Mouse (Mus musculus) CH12.LX (cell line): ENCODE results near the gene 1700029P11Rik. TPM values are rescaled to one million over a fixed set of nuclear protein-coding genes. Genes with fewer than 3 reads are reported as not detected.

Experiments used
- DNase-seq: peaks from one replicate; pipeline ENCODE4 v3.0.0-alpha.2; 2013; ENCODE audit errors: extremely low read depth
- H3K27ac ChIP-seq: 2 replicates; pipeline ENCODE4 v1.5.1; 2012; ENCODE audit warnings: low read depth, mild to moderate bottlenecking, control low read depth, moderate library complexity; ENCODE audit not compliant: insufficient read depth
- H3K27me3 ChIP-seq: replicated peaks from 2 replicates; pipeline ENCODE3; 2012; ENCODE audit warnings: inconsistent platforms
- H3K36me3 ChIP-seq, 2 experiments: replicated peaks in 1 of 2; 2 replicates each; pipeline versions ENCODE3 to v1.6.1; 2012; ENCODE audit warnings: inconsistent platforms in 1 of 2, low read length in 1 of 2, mild to moderate bottlenecking in 1 of 2, mixed read lengths in 1 of 2, moderate library complexity in 1 of 2; ENCODE audit not compliant: control insufficient read depth in 1 of 2, insufficient read depth in 1 of 2
- H3K4me1 ChIP-seq, 2 experiments: 2 replicates each; pipeline ENCODE4 v1.6.1; 2012; ENCODE audit warnings: inconsistent platforms in 1 of 2, moderate library complexity in 1 of 2; ENCODE audit not compliant: insufficient read depth in 2 of 2, control insufficient read depth in 1 of 2
- H3K4me2 ChIP-seq: 2 replicates; pipeline ENCODE4 v1.6.1; 2012; ENCODE audit warnings: low read depth, mild to moderate bottlenecking, control low read depth; ENCODE audit not compliant: poor library complexity, insufficient read depth, severe bottlenecking
- H3K4me3 ChIP-seq, 3 experiments: fragments of 150-350 bp in 1 of 3; sonication (generic) in 1 of 3; replicated peaks in 1 of 3; 2 replicates each; pipeline versions ENCODE3 to v1.5.1; 2011 to 2012; ENCODE audit warnings: low read depth in 2 of 3, low read length in 2 of 3, mild to moderate bottlenecking in 2 of 3, moderate library complexity in 2 of 3, control low read depth in 1 of 3, improper control_type of control experiment in 1 of 3, inconsistent platforms in 1 of 3, mixed read lengths in 1 of 3; ENCODE audit not compliant: poor library complexity in 1 of 3
- H3K79me2 ChIP-seq: replicated peaks from 2 replicates; pipeline ENCODE4 v1.6.1; 2012; ENCODE audit warnings: mild to moderate bottlenecking, moderate library complexity; ENCODE audit not compliant: control insufficient read depth, poor library complexity, insufficient read depth, severe bottlenecking; ENCODE audit errors: extremely low read depth
- H3K9ac ChIP-seq: 2 replicates; pipeline ENCODE4 v1.6.1; 2012; ENCODE audit warnings: low read depth, mild to moderate bottlenecking, control low read depth, moderate library complexity; ENCODE audit not compliant: insufficient read depth
- H3K9me3 ChIP-seq: replicated peaks from 2 replicates; pipeline ENCODE3; 2012; ENCODE audit warnings: low read length, inconsistent platforms, mixed read lengths
- BHLHE40 ChIP-seq: IDR thresholded peaks from 2 replicates; pipeline ENCODE4 v1.6.1; 2011; ENCODE audit warnings: mild to moderate bottlenecking, low read depth, low read length, improper control_type of control experiment
- CHD1 ChIP-seq: IDR thresholded peaks from 2 replicates; pipeline ENCODE4 v1.6.1; 2012; ENCODE audit warnings: low read depth, low read length, improper control_type of control experiment, inconsistent platforms
- CHD2 ChIP-seq: IDR thresholded peaks from 2 replicates; pipeline ENCODE4 v1.6.1; 2011; ENCODE audit warnings: low read length, improper control_type of control experiment
- E2F4 ChIP-seq: IDR thresholded peaks from 2 replicates; pipeline ENCODE4 v1.6.1; 2011; ENCODE audit warnings: low read depth, low read length, improper control_type of control experiment; ENCODE audit not compliant: insufficient replicate concordance
- EP300 ChIP-seq: IDR thresholded peaks from 2 replicates; pipeline ENCODE4 v1.6.1; 2011; ENCODE audit warnings: low read length, improper control_type of control experiment
- ETS1 ChIP-seq: conservative IDR thresholded peaks from 2 replicates; pipeline ENCODE4 v1.6.1; 2012; ENCODE audit warnings: low read depth, mild to moderate bottlenecking, inconsistent platforms, low read length, improper control_type of control experiment, moderate library complexity
- HCFC1 ChIP-seq: IDR thresholded peaks from 2 replicates; pipeline ENCODE4 v1.6.1; 2012; ENCODE audit warnings: low read depth, mild to moderate bottlenecking, inconsistent platforms, low read length, improper control_type of control experiment
- IRF4 ChIP-seq: IDR thresholded peaks from 2 replicates; pipeline ENCODE4 v1.6.1; 2014; ENCODE audit warnings: low read depth, mild to moderate bottlenecking, inconsistent platforms, low read length, improper control_type of control experiment
- JUN ChIP-seq: IDR thresholded peaks from 2 replicates; pipeline ENCODE4 v1.6.1; 2011; ENCODE audit warnings: low read depth, mild to moderate bottlenecking, low read length, improper control_type of control experiment, moderate library complexity; ENCODE audit not compliant: insufficient read depth
- KAT2A ChIP-seq: IDR thresholded peaks from 2 replicates; pipeline ENCODE4 v1.6.1; 2012; ENCODE audit warnings: low read length, improper control_type of control experiment, inconsistent platforms; ENCODE audit not compliant: insufficient replicate concordance
- MAFK ChIP-seq: IDR thresholded peaks from 2 replicates; pipeline ENCODE4 v1.6.1; 2011; ENCODE audit warnings: low read length, improper control_type of control experiment; ENCODE audit not compliant: insufficient replicate concordance
- MAZ ChIP-seq: IDR thresholded peaks from 2 replicates; pipeline ENCODE4 v1.6.1; 2012; ENCODE audit warnings: low read depth, mild to moderate bottlenecking, inconsistent platforms, low read length, improper control_type of control experiment, moderate library complexity
- MXI1 ChIP-seq: IDR thresholded peaks from 2 replicates; pipeline ENCODE4 v1.6.1; 2011; ENCODE audit warnings: mild to moderate bottlenecking, low read depth, low read length, improper control_type of control experiment
- POLR2AphosphoS2 ChIP-seq: IDR thresholded peaks from 2 replicates; pipeline ENCODE4 v1.6.1; 2011; ENCODE audit warnings: low read depth, low read length, improper control_type of control experiment
- RCOR1 ChIP-seq: conservative IDR thresholded peaks from 2 replicates; pipeline ENCODE4 v1.6.1; 2012; ENCODE audit warnings: low read depth, mild to moderate bottlenecking, inconsistent platforms, low read length, improper control_type of control experiment
- SMC3 ChIP-seq: IDR thresholded peaks from 2 replicates; pipeline ENCODE4 v1.6.1; 2011; ENCODE audit warnings: low read depth, low read length, improper control_type of control experiment
- TBP ChIP-seq: conservative IDR thresholded peaks from 2 replicates; pipeline ENCODE4 v1.6.1; 2011; ENCODE audit warnings: low read depth, low read length, improper control_type of control experiment
- TCF12 ChIP-seq: IDR thresholded peaks from 2 replicates; pipeline ENCODE4 v1.6.1; 2014; ENCODE audit warnings: low read depth, mild to moderate bottlenecking, inconsistent platforms, low read length, improper control_type of control experiment
- USF1 ChIP-seq: IDR thresholded peaks from 2 replicates; pipeline ENCODE4 v1.6.1; 2014; ENCODE audit warnings: low read depth, mild to moderate bottlenecking, inconsistent platforms, low read length, improper control_type of control experiment
- USF2 ChIP-seq: conservative IDR thresholded peaks from 2 replicates; pipeline ENCODE4 v1.6.1; 2011; ENCODE audit warnings: low read depth, low read length, improper control_type of control experiment
- ZC3H11A ChIP-seq: IDR thresholded peaks from 2 replicates; pipeline ENCODE4 v1.6.1; 2012; ENCODE audit warnings: low read depth, mild to moderate bottlenecking, inconsistent platforms, low read length, improper control_type of control experiment
- ZKSCAN1 ChIP-seq: IDR thresholded peaks from 2 replicates; pipeline ENCODE4 v1.6.1; 2012; ENCODE audit warnings: low read depth, inconsistent platforms, low read length, improper control_type of control experiment, borderline replicate concordance
- ZMIZ1 ChIP-seq: IDR thresholded peaks from 2 replicates; pipeline ENCODE4 v1.6.1; 2012; ENCODE audit warnings: low read depth, mild to moderate bottlenecking, inconsistent platforms, low read length, improper control_type of control experiment
- ZNF384 ChIP-seq: IDR thresholded peaks from 2 replicates; pipeline ENCODE4 v1.6.1; 2012; ENCODE audit warnings: low read depth, low read length, improper control_type of control experiment, inconsistent platforms
- dilution Hi-C: fragments of 300-500 bp; cut with MboI; formaldehyde crosslinking; loops from 2 replicates; pipeline ENCODE4 v1.14.3; 2020; ENCODE audit warnings: low sequenced_read_pairs; ENCODE audit not compliant: extremely low pct_unique_long_range_greater_than_20kb, extremely low pct_ligation_motif_present
- in situ Hi-C: fragments of 300-500 bp; cut with MboI; formaldehyde crosslinking; loops from 3 replicates; pipeline ENCODE4 v1.14.3; 2019; ENCODE audit warnings: low sequenced_read_pairs, low pct_ligation_motif_present, low pct_unique_long_range_greater_than_20kb, mixed read lengths
- polyA plus RNA-seq: library from polyadenylated mRNA; unstranded; fragments of >175 nt; gene quantifications from 2 replicates; pipeline ENCODE4 v1.2.1, GENCODE M21; 2012; ENCODE audit warnings: low read depth; ENCODE audit not compliant: insufficient read length
- total RNA-seq, 2 experiments: library from RNA; depleted of rRNA; stranded (reverse); fragments of 300-350 nt in 1 of 2; fragments of >200 nt in 1 of 2; gene quantifications; 2 replicates each; pipeline ENCODE4 v1.2.3; 2012 to 2014

Gene 1700029P11Rik
- total and polyA plus RNA-seq, 3 experiments, result not detected

DNA sequence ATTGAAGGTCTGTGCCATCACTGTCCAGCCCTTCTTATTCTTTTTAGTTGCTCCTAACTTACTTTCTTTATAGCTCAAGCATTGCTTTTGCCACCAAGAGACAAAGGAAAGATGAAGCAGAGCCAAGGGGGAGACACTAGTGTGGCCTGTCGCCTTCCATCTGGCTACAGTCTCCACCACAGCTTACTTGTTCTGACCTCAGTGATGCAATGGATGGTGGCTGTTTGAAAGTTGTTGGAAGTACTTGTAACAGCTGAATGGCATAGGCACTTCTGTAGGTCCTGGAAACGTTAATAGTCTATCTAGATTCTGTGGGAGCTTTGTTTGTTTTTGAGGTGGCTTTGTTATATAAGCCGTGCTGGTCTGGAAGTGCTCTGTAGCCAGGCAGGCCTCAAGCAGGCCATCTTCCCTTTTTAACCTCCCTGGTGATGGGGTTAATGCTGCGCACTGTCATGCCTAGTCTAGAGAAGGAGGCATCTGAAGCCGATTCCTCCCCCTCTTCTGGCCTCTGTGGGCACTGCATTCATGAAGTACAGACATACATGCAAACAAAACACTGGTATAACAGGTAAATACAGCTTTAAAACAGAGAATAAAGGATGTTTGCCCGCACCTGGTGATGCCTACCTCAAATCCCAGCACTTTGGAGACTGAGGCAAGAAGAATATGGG is 43.8 kb downstream of the 1700029P11Rik start:
- Histone ChIP-seq H3K4me1 (peaks cover 6 to 47% of the 10 kb centered on the region in 2 experiments), H3K27me3 (no peaks in the 10 kb centered on the region), H3K4me2 (no peak overlapping the region), H3K9ac (no peak overlapping the region), H3K4me3 (no peak overlapping the region), H3K9me3 (peaks cover 2% of the 10 kb centered on the region), H3K79me2 (no peaks in the 10 kb centered on the region), H3K27ac (no peak overlapping the region), H3K36me3 (peaks cover 59 to 91% of the 10 kb centered on the region in 2 experiments)
- TF ChIP-seq USF2 (no peak), CHD1 (no peak), MAZ (no peak), HCFC1 (no peak), EP300 (no peak), RCOR1 (no peak), ZMIZ1 (no peak)
- in situ Hi-C loops, result no loop called here
- dilution Hi-C loops, result no loop called here
- DNase-seq, result no peak

DNA sequence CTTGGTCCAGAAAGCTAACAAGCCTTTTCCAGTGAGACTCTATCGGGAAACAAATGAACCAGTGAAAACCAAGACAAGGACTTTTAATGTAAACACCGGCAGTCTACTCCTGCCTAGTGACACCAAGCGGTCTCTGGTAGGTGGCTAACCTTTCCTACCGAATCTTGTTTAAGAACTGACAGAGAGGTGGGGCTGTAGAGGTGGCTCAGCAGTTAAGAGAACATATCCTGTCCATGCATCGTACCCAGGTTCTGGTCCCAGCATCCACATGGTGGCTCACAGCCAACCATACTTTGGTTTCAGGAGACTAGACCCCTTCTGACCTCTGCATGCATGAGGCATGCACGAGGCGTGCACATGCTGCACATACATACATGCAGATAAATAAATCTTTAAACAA is 46.9 kb downstream of the 1700029P11Rik start:
- Histone ChIP-seq H3K79me2 (no peaks in the 10 kb centered on the region), H3K4me2 (0 out of 2 replicates have a peak overlapping the region, but pooled peaks have one; percentile 9), H3K36me3 (peaks cover 74 to 96% of the 10 kb centered on the region in 2 experiments), H3K27me3 (no peaks in the 10 kb centered on the region), H3K9me3 (no peaks in the 10 kb centered on the region), H3K9ac (no peak overlapping the region), H3K4me3 (no peak overlapping the region), H3K27ac (peak overlapping the region; percentile 79), H3K4me1 (peaks cover 6 to 38% of the 10 kb centered on the region in 2 experiments)
- TF ChIP-seq TBP (no peak), ZC3H11A (no peak), CHD1 (no peak), MAFK (no peak)
- in situ Hi-C loops, result no loop called here
- dilution Hi-C loops, result no loop called here
- no peak for DNase-seq

- in situ Hi-C loops, result no loop called here
- H3K9ac ChIP-seq, result no peak overlapping the region
- H3K27ac ChIP-seq, result peak overlapping the region; percentile 79
- DNase-seq, result peak; percentile 79
- H3K4me3 ChIP-seq, result no peak overlapping the region
- H3K27me3 ChIP-seq, result no peaks in the 10 kb centered on the region
- peaks cover 6 to 34% of the 10 kb centered on the region in 2 experiments for H3K4me1 ChIP-seq
- H3K79me2 ChIP-seq, result no peaks in the 10 kb centered on the region
- dilution Hi-C loops, result no loop called here
- H3K9me3 ChIP-seq, result no peaks in the 10 kb centered on the region
- peaks cover 75 to 96% of the 10 kb centered on the region in 2 experiments for H3K36me3 ChIP-seq
- H3K4me2 ChIP-seq, result no peak overlapping the region
- TF ChIP-seq EP300 (peak; percentile 80), POLR2AphosphoS2 (no peak), ETS1 (peak; percentile 88), MAFK (no peak), CHD2 (no peak), ZKSCAN1 (no peak), ZMIZ1 (no peak), MAZ (no peak), KAT2A (no peak), USF1 (no peak), ZC3H11A (no peak), BHLHE40 (peak; percentile 58), JUN (no peak), TCF12 (peak; percentile 95), IRF4 (no peak), ZNF384 (no peak), CHD1 (no peak), MXI1 (no peak), SMC3 (no peak), E2F4 (no peak)
Observed at GRCm38 (mm10) chr15:82027726-82028125, 47.4 kb downstream of the 1700029P11Rik start.
